Mouse (Mus musculus): ENCODE results near the gene Zfp248.

Gene Zfp248

GRCm38 (mm10) chr6:118455042-118455631 is at the start of gene Zfp248:
TSS of gene Zfp248 (minus strand) at chr6:118455528.
- peak; percentile 87 for DNase-seq

GRCm38 (mm10) chr6:118499010-118499409 is 43.7 kb upstream of the Zfp248 start:
- DNase-seq, result no peak

- no peak for DNase-seq
Observed at GRCm38 (mm10) chr6:118482125-118482524, 26.8 kb upstream of the Zfp248 start.

DNA sequence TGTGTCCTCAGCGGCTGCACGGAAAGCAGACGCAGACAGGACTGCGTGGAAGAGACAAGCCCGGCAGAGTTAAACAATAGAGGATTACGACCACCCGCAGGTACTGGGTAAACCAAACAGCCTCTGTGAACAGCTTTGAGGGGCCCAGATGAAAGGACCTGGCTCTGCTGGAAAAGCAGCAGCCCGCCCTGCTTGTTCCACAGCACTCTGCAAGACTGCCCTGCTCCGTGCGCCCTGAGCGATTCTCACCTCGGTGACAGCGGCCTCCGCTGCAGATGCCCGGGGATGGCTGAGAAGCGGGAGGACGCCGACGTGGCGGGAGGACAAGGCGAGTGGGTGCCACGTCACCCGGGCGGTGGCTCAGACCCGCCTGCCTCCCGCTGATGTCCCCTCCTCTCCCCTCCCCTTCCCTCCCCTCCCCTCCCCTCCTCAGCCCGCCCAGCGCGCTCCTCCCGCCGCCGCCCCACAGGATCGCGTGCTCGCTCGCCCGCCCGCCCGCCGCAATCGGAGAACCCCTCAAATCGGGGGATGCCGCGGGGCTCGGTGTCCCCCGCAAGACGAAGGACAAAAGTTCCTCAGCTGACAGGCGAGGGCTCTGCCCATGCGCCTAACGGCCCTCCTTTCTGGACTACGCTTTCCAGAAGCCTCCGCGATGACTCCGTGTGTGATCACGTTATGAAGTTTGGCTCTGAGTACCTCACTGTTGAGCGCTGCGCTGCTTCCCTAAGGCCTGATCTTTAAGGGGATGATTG is 23.8 kb upstream of the Zfp248 start, which contains the start of gene Zfp9:
TSS of gene Zfp9 (minus strand) at position 364 of the 752 bp plus-strand sequence.
- DNase-seq, result peak; percentile 45

GRCm38 (mm10) chr6:118477875-118478785 is 22.8 kb upstream of the Zfp248 start:
- no peak for DNase-seq

- DNase-seq, result no peak
Observed at GRCm38 (mm10) chr6:118462069-118462705, 6.9 kb upstream of the Zfp248 start.

DNA sequence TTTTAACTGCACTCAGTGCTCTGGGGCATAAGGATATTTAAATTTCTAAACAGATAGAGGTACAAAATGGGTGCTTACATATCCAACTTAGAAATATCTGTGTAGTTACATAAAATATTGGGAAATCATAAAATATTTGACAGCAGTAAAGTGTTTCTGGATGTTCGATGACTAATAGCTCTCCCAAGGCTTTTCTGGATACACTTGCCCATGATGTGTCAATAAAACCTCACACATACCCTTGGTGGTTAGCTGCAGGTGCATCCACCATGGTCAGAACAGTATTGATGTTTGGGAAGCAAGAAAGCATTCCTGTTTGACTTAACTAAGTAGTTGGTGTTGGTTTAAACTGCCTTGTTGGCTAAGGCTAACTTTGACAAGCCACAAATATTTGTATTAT is 2.4 kb upstream of the Zfp248 start:
- DNase-seq, result no peak

GRCm38 (mm10) chr6:118454452-118454851 is 876 bp downstream of the Zfp248 start:
- DNase-seq, result no peak

DNA sequence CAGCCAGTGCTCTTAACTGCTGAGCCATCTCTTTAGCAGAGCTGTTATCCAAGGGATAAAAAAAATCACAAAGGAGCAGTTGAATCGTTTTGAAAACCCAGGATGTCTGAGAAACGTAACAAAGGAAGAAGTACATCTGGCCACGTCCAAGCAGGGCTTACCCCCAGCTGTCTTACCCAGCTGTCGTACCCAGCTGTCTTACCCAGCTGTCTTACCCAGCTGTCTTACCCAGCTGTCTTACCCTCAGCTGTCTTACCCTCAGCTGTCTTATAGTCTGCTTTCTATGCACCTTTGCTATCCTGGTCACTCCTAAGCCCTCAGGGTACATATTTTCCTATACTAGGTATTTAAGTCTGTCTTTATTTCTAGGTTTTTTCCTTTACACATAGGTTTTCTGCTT is 23.8 kb downstream of the Zfp248 start:
- no peak for DNase-seq

- no peak for DNase-seq
Observed at GRCm38 (mm10) chr6:118426666-118427065, 28.7 kb downstream of the Zfp248 start.

GRCm38 (mm10) chr6:118419050-118419920 is 36.0 kb downstream of the Zfp248 start, which contains the start of gene Bms1:
TSS of gene Bms1 (minus strand) at chr6:118419474.
- peak; percentile 96 for DNase-seq

- no peak for DNase-seq
Observed at GRCm38 (mm10) chr6:118410428-118410827, 44.9 kb downstream of the Zfp248 start.

DNA sequence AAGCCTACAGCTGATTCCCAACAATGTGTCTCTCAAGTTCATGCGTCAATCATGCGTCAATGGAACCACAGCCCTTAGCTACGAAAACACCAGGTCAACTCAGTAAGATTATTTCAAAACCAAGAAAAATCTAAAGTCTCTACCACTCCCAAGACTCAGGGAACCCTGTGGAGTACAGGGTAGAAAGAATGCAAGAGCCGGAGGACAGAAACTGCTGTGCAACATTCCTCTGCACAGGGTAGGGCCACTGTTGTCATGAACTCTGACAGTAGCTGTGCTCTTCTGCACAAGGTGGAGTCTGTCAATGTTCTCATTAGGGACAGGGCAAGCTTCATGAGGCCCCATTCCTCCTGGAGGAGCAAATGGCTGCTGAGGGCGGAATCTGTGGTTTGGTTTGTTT is 46.8 kb downstream of the Zfp248 start:
- no peak for DNase-seq

GRCm38 (mm10) chr6:118406421-118406820 is 48.9 kb downstream of the Zfp248 start:
- no peak for DNase-seq

- DNase-seq, result no peak
Observed at GRCm38 (mm10) chr6:118390746-118391145, 64.6 kb downstream of the Zfp248 start.

GRCm38 (mm10) chr6:118385962-118386361 is 69.4 kb downstream of the Zfp248 start:
- no peak for DNase-seq

DNA sequence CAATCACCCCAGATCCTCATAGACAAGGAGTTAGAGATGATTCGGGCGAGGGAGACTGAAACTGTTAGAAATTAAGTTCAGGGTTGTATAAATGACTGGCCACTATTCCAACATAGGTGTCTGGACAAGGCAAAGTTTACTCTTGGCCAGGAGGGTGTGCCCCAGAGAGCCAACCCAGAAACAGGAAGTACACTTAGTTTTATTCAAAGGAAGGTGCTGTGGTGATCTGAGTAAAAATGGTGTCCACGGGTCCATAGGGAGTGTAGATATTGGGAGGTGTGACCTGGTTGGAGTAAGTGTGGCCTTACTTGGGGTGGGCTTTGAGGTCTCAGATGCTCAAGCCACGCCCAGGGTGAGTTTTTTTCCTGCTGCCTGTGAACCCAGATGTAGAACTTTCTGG is 74.1 kb downstream of the Zfp248 start:
- no peak for DNase-seq

GRCm38 (mm10) chr6:118380630-118381029 is 74.7 kb downstream of the Zfp248 start:
- DNase-seq, result no peak

DNA sequence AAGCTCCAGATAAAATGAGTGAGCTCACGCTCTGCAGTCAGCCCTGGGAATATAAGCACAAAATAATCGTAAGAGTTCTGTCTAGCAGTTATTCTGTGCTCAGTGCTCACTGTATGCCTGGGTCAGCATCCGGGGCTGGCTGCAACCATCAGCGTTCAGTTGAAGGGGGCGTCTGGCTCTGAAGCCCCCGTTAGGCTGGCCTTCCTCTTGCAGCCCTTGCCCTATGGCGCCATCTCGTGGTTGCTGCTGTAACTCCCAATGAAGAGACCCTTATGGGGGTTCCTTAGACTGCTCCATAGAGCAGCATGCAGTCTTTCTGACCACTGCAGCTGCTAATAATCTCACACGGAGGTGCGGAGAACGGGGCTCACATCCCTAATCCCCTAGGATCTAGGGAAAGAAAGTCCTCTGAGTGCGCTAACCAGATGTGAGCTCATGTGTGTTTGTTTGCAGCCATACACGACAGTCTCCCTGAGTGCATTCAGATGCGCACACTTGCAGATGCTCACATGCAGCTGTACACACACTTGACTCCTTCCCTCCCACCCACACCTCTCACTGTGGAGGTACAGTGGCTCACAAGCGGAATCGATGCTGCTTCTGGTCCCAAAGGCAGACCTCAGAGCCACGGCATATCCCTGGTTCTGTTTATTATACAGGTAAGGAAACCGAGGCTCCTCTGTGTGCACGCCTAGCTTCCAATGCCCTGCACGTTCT is 75.7 kb downstream of the Zfp248 start:
- peak; percentile 36 for DNase-seq

DNA sequence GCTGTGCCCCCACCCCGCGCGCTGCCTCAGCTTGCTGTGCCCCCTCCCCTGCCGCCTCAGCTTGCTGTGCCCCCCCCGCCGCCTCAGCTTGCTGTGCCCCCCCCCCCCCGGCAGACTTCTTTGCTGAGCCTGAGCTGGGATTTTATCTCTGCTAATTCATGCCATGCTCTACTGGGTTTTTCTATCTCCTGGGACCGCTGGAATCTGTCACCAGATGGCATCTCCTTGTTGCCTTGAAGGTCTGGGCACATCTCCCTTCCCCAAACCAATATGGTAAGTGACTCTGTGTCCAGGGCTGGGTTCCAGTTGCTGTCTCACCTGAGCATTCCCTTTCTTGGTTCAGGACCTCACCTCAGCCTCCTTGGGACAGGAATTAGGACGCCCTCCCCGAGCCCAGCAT is 77.7 kb downstream of the Zfp248 start:
- no peak for DNase-seq

Measured in kidney, adult 9 months (tissue).